Mouse (Mus musculus) thymus, adult 2 months (tissue): ENCODE results near the gene Gcsam.

ENCODE experiments used
- CTCF ChIP-seq: fragments of 200-500 bp; IDR thresholded peaks from 2 replicates; pipeline ENCODE4 v1.5.1; 2012; ENCODE audit warnings: mild to moderate bottlenecking, control low read depth, low read length, moderate library complexity, borderline replicate concordance; ENCODE audit not compliant: control insufficient read depth, poor library complexity, insufficient read depth; ENCODE audit errors: extremely low read depth
- POLR2A ChIP-seq: fragments of 200-500 bp; IDR thresholded peaks from 2 replicates; pipeline ENCODE4 v1.6.1; 2012; ENCODE audit warnings: mild to moderate bottlenecking, low read length, control low read depth, moderate library complexity; ENCODE audit not compliant: control insufficient read depth, poor library complexity, insufficient read depth; ENCODE audit errors: extremely low read depth

- TF ChIP-seq POLR2A (no peak), CTCF (no peak)
These were observed 52.2 kb downstream of the Gcsam start for GRCm38 (mm10) chr16:45662381-45662780.
